In the genomic region with DNA sequence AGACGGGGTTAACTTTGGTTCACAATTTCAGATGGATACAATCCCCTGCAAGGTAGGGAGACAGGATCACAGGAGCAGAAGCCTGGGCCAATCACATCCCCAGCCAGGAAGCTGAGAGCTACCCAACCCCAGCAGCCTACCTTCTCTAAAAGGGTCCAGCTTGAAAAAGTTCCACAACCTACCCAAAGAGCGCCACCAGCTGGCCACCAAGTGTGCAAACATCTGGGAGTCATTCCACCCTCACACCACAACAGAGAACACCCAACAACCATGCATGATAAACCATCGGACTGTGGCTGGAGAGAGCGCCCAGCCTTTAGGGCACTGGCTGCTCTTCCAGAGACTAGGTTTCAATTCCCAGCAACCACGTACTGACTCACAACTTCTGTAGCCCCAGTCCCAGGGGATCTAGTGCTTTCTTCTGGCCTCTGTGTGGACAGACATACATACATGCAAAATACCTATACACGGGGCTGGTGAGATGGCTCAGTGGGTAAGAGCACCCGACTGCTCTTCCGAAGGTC, we compare ENCODE assay signal across 19 mouse cellular contexts. TPM values are rescaled to one million over a fixed set of nuclear protein-coding genes. Genes with fewer than 3 reads are reported as not detected.
DNase-seq lines count a peak whose midpoint lies in the region; ATAC-seq and TF ChIP-seq lines count a peak whose summit lies in the region.
"Had no signal": no experiment of that assay in that cellular context is flagged by ENCODE, and none has a peak within 500 bp of the region (broad histone marks: within the 10 kb centered on the region; RNA-seq: fewer than 3 reads in every experiment).

No protein-coding gene starts in this region.

- TF ChIP-seq CTCF in gastrocnemius, adult 2 months (IDR thresholded peaks at IDR 0.05) = peak; percentile 6; the same call in 1 of the 2 replicates
- peak; percentile 34 for TF ChIP-seq CTCF in lung, postnatal 0 days (IDR thresholded peaks at IDR 0.05)

- WGBS in lung, postnatal 0 days = 61% methylated on average over 8 of the region's 8 CpGs
- WGBS in neural tube, embryonic 15.5 days = 81% methylated on average over 8 of the region's 8 CpGs

- no peak overlapping the region for H3K4me3 ChIP-seq in gastrocnemius, adult 2 months
- H3K4me3 ChIP-seq in lung, postnatal 0 days (ENCODE audit: low read depth, low read length) = no peak overlapping the region
- no peak overlapping the region for H3K4me3 ChIP-seq in neural tube, embryonic 15.5 days (replicated peaks)
- H3K4me3 ChIP-seq: forebrain, embryonic 12.5 days; heart, embryonic 12.5 days; liver, embryonic 15.5 days; midbrain, embryonic 12.5 days had no signal

- H3K27ac ChIP-seq in gastrocnemius, adult 2 months = no peak overlapping the region
- no peak overlapping the region for H3K27ac ChIP-seq in lung, postnatal 0 days (ENCODE audit: low read length)
- H3K27ac ChIP-seq in neural tube, embryonic 15.5 days (replicated peaks) = no peak overlapping the region
- H3K27ac ChIP-seq: forebrain, embryonic 12.5 days; liver, embryonic 15.5 days; midbrain, embryonic 12.5 days had no signal

- no peak for ATAC-seq in lung, postnatal 0 days
- no peak for ATAC-seq in megakaryocyte-erythroid progenitor cell, adult 5-6 weeks (replicated peaks; ENCODE audit: low FRiP score, low TSS enrichment, poor library complexity, severe bottlenecking)
- no peak for ATAC-seq in neural tube, embryonic 15.5 days (ENCODE audit: low FRiP score)
- ATAC-seq: hindbrain, embryonic 16.5 days had no signal

- no peaks in the 10 kb centered on the region for H3K9me3 ChIP-seq in lung, postnatal 0 days (ENCODE audit: low read length)
- no peaks in the 10 kb centered on the region for H3K9me3 ChIP-seq in neural tube, embryonic 15.5 days (replicated peaks)
- H3K9me3 ChIP-seq: forebrain, embryonic 12.5 days; heart, embryonic 12.5 days; liver, embryonic 15.5 days; midbrain, embryonic 12.5 days had no signal

- no peak overlapping the region for H3K4me2 ChIP-seq in lung, postnatal 0 days (replicated peaks; ENCODE audit: low read depth, low read length)
- no peak overlapping the region for H3K4me2 ChIP-seq in neural tube, embryonic 15.5 days
- H3K4me2 ChIP-seq: forebrain, embryonic 12.5 days; heart, embryonic 12.5 days; liver, embryonic 15.5 days; midbrain, embryonic 12.5 days had no signal

- no peak for DNase-seq in gastrocnemius, adult 2 months
- DNase-seq in gastrocnemius, postnatal 36 days = no peak
- DNase-seq in lung, postnatal 0 days (ENCODE audit: low spot score) = no peak
- no peak for DNase-seq in lung, postnatal 25 days (ENCODE audit: low spot score)
- peak; percentile 69 for DNase-seq in ZHBTc4 (ENCODE audit: low read depth, low spot score)
- DNase-seq in left cerebral cortex, adult 8-10 months (ENCODE audit: low spot score in 2 of 2) = no peak
- DNase-seq: cerebellum, postnatal 14 days; kidney, adult 18-20 months; kidney, postnatal 25 days; lung, postnatal 4 days; right cerebral cortex, postnatal 25 days; thymus, adult 18-20 months had no signal

- no peaks in the 10 kb centered on the region for H3K4me1 ChIP-seq in lung, postnatal 0 days (ENCODE audit: insufficient read depth, low read depth, low read length)
- H3K4me1 ChIP-seq in neural tube, embryonic 15.5 days = peaks cover 7% of the 10 kb centered on the region; the same call in 1 of the 2 replicates

- H3K27me3 ChIP-seq in lung, postnatal 0 days (replicated peaks; ENCODE audit: insufficient read depth, low read length) = no peaks in the 10 kb centered on the region
- H3K27me3 ChIP-seq in neural tube, embryonic 15.5 days (replicated peaks) = no peaks in the 10 kb centered on the region

- no peak for TF ChIP-seq EP300 in lung, postnatal 0 days (IDR thresholded peaks at IDR 0.05)

- no peak overlapping the region for H3K9ac ChIP-seq in lung, postnatal 0 days (replicated peaks; ENCODE audit: low read depth)
- no peak overlapping the region for H3K9ac ChIP-seq in neural tube, embryonic 15.5 days (replicated peaks)
- H3K9ac ChIP-seq: forebrain, embryonic 12.5 days; heart, embryonic 12.5 days; liver, embryonic 15.5 days; midbrain, embryonic 12.5 days had no signal

- no peaks in the 10 kb centered on the region for H3K36me3 ChIP-seq in lung, postnatal 0 days (ENCODE audit: insufficient read depth, low read length)
- peaks cover 12% of the 10 kb centered on the region for H3K36me3 ChIP-seq in neural tube, embryonic 15.5 days
- H3K36me3 ChIP-seq: forebrain, embryonic 12.5 days; heart, embryonic 12.5 days; liver, embryonic 15.5 days; midbrain, embryonic 12.5 days had no signal

- intact Hi-C loops in gastrocnemius, adult 2 months (cut with DNase I) = no loop called here
- intact Hi-C loops in gastrocnemius, postnatal 36 days (cut with DNase I) = no loop called here

RNA-seq across cellular contexts. Expression of a gene that starts 41.5 kb away (rescaled TPM):
- 1 to 10 TPM; 5.9 to 6.5 TPM for total RNA-seq in gastrocnemius, adult 2 months (2021)
- total RNA-seq in gastrocnemius, postnatal 36 days (2021) = 1 to 10 TPM; 5.6 to 9.3 TPM
- 113 and 140 TPM in 2 replicates for polyA plus RNA-seq in lung, postnatal 0 days (2015; fragmentation: Nextera tagmentation; extraction: Ambion mirVana)
- total RNA-seq in megakaryocyte-erythroid progenitor cell, adult 5-6 weeks (2014; fragmentation: Nextera tagmentation) = 23.2 and 27.2 TPM in 2 replicates
- 47.1 and 60.7 TPM in 2 replicates for total RNA-seq in megakaryocyte-erythroid progenitor cell, adult 5-6 weeks (2017)
- total RNA-seq in left cerebral cortex, adult 8-10 months (2022) = 10 to 100 TPM in 2 of 4 experiments, 1 to 10 TPM in 2; 5.9 to 15.8 (median 8.9) TPM
- 20.3 and 33.1 TPM in 2 replicates for polyA plus RNA-seq in neural tube, embryonic 15.5 days (2015; fragmentation: Nextera tagmentation; extraction: Ambion mirVana)
